Mouse (Mus musculus) midbrain, embryonic 16.5 days (tissue): ENCODE data around the gene Baiap2. TPM values are rescaled to one million over a fixed set of nuclear protein-coding genes. Genes with fewer than 3 reads are reported as not detected.

Experiments used
- ATAC-seq: fragments of 200-750 bp; cut with Nextera tagmentation; 2 replicates; pipeline ENCODE4 v1.8.0; 2017; ENCODE audit warnings: moderate TSS enrichment
- H3K27ac ChIP-seq: fragments of 300-500 bp; sonication (generic); 2 replicates; pipeline ENCODE4 v1.5.1; 2014; ENCODE audit warnings: mild to moderate bottlenecking, low read length, mixed read lengths
- H3K27me3 ChIP-seq: fragments of 300-500 bp; sonication (generic); 2 replicates; pipeline ENCODE4 v1.6.1; 2014; ENCODE audit warnings: low read depth, low read length, mixed read lengths; ENCODE audit not compliant: control insufficient read depth, insufficient read depth
- H3K36me3 ChIP-seq: fragments of 300-500 bp; sonication (generic); 2 replicates; pipeline ENCODE4 v1.6.1; 2014; ENCODE audit warnings: mild to moderate bottlenecking, low read length, moderate library complexity, mixed read lengths; ENCODE audit not compliant: control insufficient read depth, insufficient read depth
- H3K4me1 ChIP-seq: fragments of 300-500 bp; sonication (generic); 2 replicates; pipeline ENCODE4 v1.6.1; 2014; ENCODE audit warnings: mild to moderate bottlenecking, low read length, mixed read lengths; ENCODE audit not compliant: control insufficient read depth, insufficient read depth
- H3K4me2 ChIP-seq: fragments of 300-500 bp; sonication (generic); 2 replicates; pipeline ENCODE4 v1.6.1; 2014; ENCODE audit warnings: mild to moderate bottlenecking, low read length, mixed read lengths
- H3K4me3 ChIP-seq: fragments of 300-500 bp; sonication (generic); 2 replicates; pipeline ENCODE4 v1.5.1; 2014; ENCODE audit warnings: low read depth, mild to moderate bottlenecking, low read length, moderate library complexity, mixed read lengths
- H3K9ac ChIP-seq: fragments of 300-500 bp; sonication (generic); 2 replicates; pipeline ENCODE4 v1.6.1; 2014; ENCODE audit warnings: low read depth, low read length, mixed read lengths
- H3K9me3 ChIP-seq: fragments of 300-500 bp; sonication (generic); replicated peaks from 2 replicates; pipeline ENCODE4 v1.6.1; 2014; ENCODE audit warnings: mild to moderate bottlenecking, low read length, mixed read lengths; ENCODE audit not compliant: control insufficient read depth, poor library complexity, severe bottlenecking
- WGBS: fragments of 180-500 bp; shearing (Covaris S2); extraction: QIAGEN DNeasy Blood & Tissue Kit; methylation state at CpG from one replicate; pipeline ENCODE4 v1.1.7; 2014; 5-methylcytosine and 5-hydroxymethylcytosine counted together
- polyA plus RNA-seq: library from polyadenylated mRNA; unstranded; fragments of >200 nt; fragmentation: Nextera tagmentation; extraction: Ambion mirVana; gene quantifications from 2 replicates; pipeline ENCODE4 v1.2.1, GENCODE M21; 2015

Baiap2 gene
- polyA plus RNA-seq, 1 experiment from 2014 or later, result 15.7 TPM

DNA sequence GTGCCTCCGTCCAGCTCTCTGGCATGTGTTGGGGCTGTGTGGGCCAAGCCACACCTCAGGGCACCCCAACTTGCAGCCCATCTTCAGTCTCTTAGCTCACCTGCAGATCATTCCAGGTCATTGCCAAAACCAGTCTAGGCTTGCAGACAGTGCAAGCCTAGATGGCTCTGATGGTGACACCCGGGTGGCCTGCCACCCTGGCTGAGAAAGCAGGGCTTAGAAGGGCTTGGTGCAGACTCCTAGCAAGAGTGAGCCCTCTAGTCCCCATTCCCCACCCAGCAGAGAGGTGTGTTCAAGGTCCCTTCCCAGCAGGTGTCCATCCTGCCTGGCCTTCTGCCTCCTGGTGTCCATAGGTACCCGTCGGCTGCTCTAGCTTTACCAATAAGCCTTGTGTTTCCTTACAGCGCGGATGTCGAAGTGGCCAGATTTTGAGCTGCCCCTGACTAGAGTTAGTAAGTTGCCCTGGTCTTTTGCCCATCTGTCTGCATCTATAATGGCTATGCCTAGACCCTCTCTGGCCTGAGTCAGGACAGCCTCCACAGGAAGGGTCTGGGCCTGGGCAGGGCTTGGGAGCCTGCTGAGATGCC lies 60.2 kb downstream of the Baiap2 start:
- no peak for ATAC-seq
- no peak overlapping the region for H3K27ac ChIP-seq
- H3K36me3 ChIP-seq, result peaks cover 2% of the 10 kb centered on the region; the same call in 1 of the 2 replicates
- no peaks in the 10 kb centered on the region for H3K9me3 ChIP-seq
- no peaks in the 10 kb centered on the region for H3K4me1 ChIP-seq
- no peak overlapping the region for H3K9ac ChIP-seq
- no peak overlapping the region for H3K4me2 ChIP-seq
- no peaks in the 10 kb centered on the region for H3K27me3 ChIP-seq
- H3K4me3 ChIP-seq, result no peak overlapping the region
- WGBS, result 93% methylated on average over 7 of the region's 7 CpGs

DNA sequence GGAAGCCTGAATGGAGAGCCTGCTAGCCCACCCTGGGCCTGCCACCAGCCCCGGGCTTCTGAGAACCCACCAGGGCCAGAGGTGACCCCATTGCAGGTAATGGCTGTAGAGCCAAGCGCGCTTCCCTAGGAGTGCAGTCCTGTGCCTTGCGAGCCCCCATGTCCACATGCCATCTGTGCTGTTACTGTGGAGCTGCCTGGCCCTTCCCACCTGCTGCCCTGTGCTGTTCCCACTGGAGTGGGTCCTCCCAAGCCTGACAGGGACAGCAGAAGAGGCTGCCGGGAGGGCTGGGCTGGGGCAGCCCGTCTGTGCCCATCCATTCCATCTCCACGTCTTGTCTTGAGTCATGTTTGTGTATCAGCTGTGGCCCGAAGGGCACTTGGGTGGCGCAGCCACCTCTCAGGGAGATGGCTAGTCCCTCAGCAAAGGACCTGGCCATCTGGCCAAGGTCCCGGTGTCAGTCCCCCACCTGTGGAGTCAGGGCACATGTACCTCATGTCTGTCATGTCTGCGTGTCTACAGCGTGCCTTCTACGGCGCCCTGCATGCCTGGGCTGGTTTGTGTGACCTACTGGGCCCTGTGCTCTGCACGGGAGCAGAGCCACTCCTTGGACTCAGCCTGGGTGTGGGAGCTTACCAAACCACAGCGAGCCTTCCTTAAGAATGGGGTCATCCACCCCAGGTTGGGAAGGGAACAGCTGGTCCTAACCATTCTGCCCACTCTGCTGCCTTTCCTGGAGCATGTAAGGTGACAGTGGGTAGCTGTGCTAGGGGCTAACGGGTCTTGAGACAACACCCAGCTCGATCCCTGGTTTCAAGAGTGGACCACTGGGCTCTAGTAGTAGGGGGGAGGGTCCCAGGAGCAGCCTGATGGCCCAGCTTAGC lies 63.1 kb downstream of the Baiap2 start:
- H3K27ac ChIP-seq, result no peak overlapping the region
- no peak for ATAC-seq
- 89% methylated on average over 18 of the region's 18 CpGs for WGBS

DNA sequence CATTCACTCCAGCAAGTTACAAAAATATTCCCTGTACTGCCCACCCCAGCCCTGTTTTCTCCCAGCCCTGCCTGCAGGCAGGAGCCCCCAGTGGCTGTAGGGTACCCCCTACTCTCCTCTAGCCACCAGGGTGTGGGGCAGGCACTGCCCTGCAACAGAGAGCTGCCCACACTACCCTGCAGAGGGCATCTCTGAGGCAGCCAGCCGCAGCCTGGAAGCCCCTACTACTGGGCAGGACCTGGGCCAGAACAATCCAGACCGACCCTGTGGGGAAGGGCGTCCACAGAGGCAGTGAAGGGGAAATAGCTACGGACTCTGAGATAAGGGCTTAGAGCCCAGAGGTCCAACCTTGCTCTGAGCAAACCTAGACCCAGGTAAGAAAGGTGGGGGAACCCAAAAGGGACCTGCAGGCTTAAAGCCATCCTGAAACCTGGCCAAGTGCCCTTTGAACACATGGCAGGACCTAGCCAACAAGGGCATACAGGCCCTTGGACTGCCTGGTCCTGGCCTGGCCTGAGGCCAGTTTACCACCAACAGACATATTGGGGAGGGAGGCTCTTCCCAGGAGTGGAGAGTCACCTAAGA lies 65.0 kb downstream of the Baiap2 start:
- ATAC-seq, result no peak
- Histone ChIP-seq H3K4me1 (peaks cover 2% of the 10 kb centered on the region; the same call in 1 of the 2 replicates), H3K27me3 (no peaks in the 10 kb centered on the region), H3K36me3 (peaks cover 14% of the 10 kb centered on the region; the same call in 1 of the 2 replicates), H3K27ac (no peak overlapping the region), H3K9me3 (no peaks in the 10 kb centered on the region), H3K9ac (no peak overlapping the region), H3K4me2 (no peak overlapping the region), H3K4me3 (no peak overlapping the region)
- WGBS, result 77% methylated on average over 4 of the region's 4 CpGs

More for the DNA sequence above, 63.1 kb downstream of the Baiap2 start:
- H3K4me1 ChIP-seq, result no peaks in the 10 kb centered on the region
- no peak overlapping the region for H3K4me2 ChIP-seq
- no peaks in the 10 kb centered on the region for H3K9me3 ChIP-seq
- no peak overlapping the region for H3K9ac ChIP-seq
- no peak overlapping the region for H3K4me3 ChIP-seq
- H3K36me3 ChIP-seq, result peaks cover 7% of the 10 kb centered on the region; the same call in 1 of the 2 replicates
- no peaks in the 10 kb centered on the region for H3K27me3 ChIP-seq

DNA sequence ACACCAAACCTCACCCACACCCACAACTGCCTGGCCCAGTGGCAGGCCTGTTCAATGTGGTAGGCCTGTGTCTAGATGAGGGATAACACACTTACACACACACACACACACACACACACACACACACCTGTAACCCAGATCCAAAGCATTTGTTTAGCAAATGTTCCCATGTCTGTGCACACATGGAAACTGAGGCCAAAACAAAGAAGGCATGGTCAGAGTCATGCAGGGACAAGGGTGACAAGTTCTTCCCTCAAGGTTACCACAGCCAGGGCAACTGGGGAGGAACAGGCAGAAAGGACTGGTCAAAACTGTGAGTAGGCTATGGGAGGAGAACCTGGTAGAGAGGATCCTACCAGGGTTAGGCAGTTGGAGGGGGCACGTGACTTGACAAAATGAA lies 65.9 kb downstream of the Baiap2 start:
- Histone ChIP-seq H3K9ac (no peak overlapping the region), H3K36me3 (peaks cover 15% of the 10 kb centered on the region; the same call in 1 of the 2 replicates), H3K27ac (no peak overlapping the region), H3K27me3 (no peaks in the 10 kb centered on the region), H3K4me3 (no peak overlapping the region), H3K9me3 (no peaks in the 10 kb centered on the region), H3K4me2 (no peak overlapping the region), H3K4me1 (peaks cover 6% of the 10 kb centered on the region; the same call in 1 of the 2 replicates)
- ATAC-seq, result no peak
- 94% methylated on average over 1 of the region's 1 CpGs for WGBS

DNA sequence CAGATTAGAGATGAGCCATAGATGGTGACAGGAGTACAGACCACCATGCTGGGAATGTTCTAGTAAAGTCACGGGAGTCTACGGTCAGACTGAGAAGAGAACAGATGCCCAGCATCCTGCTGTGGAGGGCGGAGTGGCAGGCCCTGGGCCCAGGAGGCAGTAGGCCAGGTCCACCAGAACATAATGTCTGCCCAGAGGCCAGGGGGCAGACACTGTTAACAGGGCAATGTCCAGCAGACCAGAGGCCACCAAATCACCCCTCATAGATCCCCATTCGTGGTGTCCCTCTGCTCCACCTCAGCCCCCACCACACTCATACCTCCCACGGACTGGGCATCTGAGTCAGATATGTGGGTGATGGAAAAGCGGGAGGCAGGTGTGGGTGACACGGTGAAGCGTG lies 66.4 kb downstream of the Baiap2 start:
- peaks cover 7% of the 10 kb centered on the region; the same call in 1 of the 2 replicates for H3K4me1 ChIP-seq
- H3K36me3 ChIP-seq, result peaks cover 15% of the 10 kb centered on the region; the same call in 1 of the 2 replicates
- ATAC-seq, result no peak
- H3K9ac ChIP-seq, result no peak overlapping the region
- no peak overlapping the region for H3K4me3 ChIP-seq
- WGBS, result 88% methylated on average over 8 of the region's 8 CpGs
- H3K27ac ChIP-seq, result no peak overlapping the region
- no peaks in the 10 kb centered on the region for H3K27me3 ChIP-seq
- H3K9me3 ChIP-seq, result no peaks in the 10 kb centered on the region
- no peak overlapping the region for H3K4me2 ChIP-seq

- WGBS, result 81% methylated on average over 20 of the region's 20 CpGs
- Histone ChIP-seq H3K9ac (no peak overlapping the region), H3K36me3 (peaks cover 17% of the 10 kb centered on the region), H3K4me3 (no peak overlapping the region), H3K27me3 (no peaks in the 10 kb centered on the region), H3K4me2 (no peak overlapping the region), H3K4me1 (peaks cover 7% of the 10 kb centered on the region; the same call in 1 of the 2 replicates), H3K9me3 (no peaks in the 10 kb centered on the region), H3K27ac (no peak overlapping the region)
- no peak for ATAC-seq
These were observed 67.4 kb downstream of the Baiap2 start for GRCm38 (mm10) chr11:120009937-120010336.

GRCm38 (mm10) chr11:120011114-120011760 lies 68.7 kb downstream of the Baiap2 start:
- no peak overlapping the region for H3K4me2 ChIP-seq
- no peak for ATAC-seq
- H3K27ac ChIP-seq, result no peak overlapping the region
- H3K36me3 ChIP-seq, result peaks cover 22% of the 10 kb centered on the region
- H3K9me3 ChIP-seq, result no peaks in the 10 kb centered on the region
- no peaks in the 10 kb centered on the region for H3K27me3 ChIP-seq
- no peak overlapping the region for H3K4me3 ChIP-seq
- 74% methylated on average over 11 of the region's 11 CpGs for WGBS
- peaks cover 7% of the 10 kb centered on the region; the same call in 1 of the 2 replicates for H3K4me1 ChIP-seq
- 0 out of 2 replicates have a peak overlapping the region, but pooled peaks have one; percentile 4 for H3K9ac ChIP-seq

DNA sequence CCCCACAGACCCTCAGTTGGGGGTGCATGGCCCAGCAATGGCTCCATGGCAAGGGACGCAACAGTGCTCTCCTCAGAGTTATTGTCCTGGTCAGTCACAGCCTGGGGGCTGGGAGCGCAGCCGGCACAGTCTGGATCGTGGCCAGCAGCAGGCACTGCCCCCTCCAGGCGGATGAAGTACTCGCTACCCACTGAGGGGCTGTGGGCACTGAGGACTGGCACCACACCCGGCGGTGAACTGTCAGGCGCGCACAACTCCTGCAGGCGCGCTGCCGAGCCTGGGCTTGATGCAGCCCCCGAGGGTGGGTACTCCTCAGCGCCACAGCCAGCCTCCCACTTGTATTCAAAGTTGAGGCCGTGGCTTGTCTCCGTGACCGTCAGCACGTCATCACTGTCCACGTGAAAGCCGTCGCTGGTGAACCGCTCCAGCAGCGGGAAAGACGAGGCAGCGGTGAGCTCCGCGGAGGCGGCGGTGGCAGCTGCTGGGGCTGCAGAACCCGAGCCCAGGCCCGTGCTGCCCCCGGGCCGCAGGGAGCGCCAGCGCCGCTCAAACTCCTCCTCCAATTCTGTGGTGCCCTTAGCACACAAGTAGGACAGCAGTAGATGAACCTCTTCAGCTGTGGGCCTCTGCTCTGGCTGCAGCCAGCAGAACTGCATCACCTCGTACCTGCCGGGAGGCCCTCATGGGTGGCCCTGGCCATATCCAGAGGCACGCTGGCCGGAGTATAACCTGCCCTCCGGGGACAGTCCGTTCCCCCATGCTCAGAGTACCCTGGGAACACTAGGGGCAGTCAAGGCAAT lies 69.4 kb downstream of the Baiap2 start:
- no peaks in the 10 kb centered on the region for H3K27me3 ChIP-seq
- H3K9me3 ChIP-seq, result no peaks in the 10 kb centered on the region
- 50% methylated on average over 43 of the region's 43 CpGs for WGBS
- peak overlapping the region; percentile 14; the same call in 1 of the 2 replicates for H3K9ac ChIP-seq
- peak; percentile 40 for ATAC-seq
- no peak overlapping the region for H3K4me2 ChIP-seq
- peaks cover 22% of the 10 kb centered on the region for H3K36me3 ChIP-seq
- H3K4me1 ChIP-seq, result peaks cover 7% of the 10 kb centered on the region; the same call in 1 of the 2 replicates
- H3K27ac ChIP-seq, result no peak overlapping the region
- H3K4me3 ChIP-seq, result no peak overlapping the region
